32 mouse cellular contexts compared by ENCODE assay signal in the genomic region with DNA sequence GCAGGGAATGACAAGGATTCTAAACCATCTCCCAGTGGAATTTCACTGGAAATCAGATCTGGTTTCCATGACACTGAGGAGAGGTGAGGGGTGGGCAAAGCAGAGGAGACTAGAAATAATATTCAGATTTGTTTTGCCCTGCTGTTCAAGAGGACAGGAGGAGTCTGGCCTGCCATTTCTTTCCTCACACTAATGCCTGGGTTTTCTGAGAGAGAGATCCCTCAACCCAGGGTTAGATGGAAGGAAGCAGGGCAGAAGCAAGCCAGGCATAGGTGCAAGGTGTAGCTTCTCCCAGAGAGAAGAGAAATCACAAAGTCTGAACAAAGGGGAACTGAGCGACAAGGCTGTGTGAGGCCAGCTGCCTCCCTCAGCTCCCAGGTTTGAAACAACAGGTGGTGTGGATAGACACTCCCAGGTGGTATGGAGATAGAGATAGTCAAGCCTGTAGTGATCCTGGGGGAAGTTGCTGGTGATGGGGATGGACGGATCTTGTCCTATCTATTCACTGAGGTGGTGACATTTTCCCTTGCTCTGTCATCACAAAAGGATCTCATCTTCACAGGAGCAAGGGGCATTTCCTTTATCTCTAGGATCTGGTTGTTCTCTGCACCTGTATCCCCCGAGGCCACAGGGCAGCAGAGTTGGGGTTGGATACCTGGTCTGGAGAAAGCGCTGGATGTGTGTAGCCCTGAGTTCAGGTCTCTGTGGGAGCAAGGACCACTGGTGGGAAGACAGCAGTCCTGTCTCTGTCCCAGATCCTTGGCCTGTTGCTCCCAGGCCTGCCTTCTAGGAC. TPM values are rescaled to one million over a fixed set of nuclear protein-coding genes. Genes with fewer than 3 reads are reported as not detected.
"Had no signal": no experiment of that assay in that cellular context is flagged by ENCODE, and none has a peak within 500 bp of the region (broad histone marks: within the 10 kb centered on the region; RNA-seq: fewer than 3 reads in every experiment).

No protein-coding gene starts in this region.

- H3K27me3 ChIP-seq: intestine, embryonic 15.5 days; liver, embryonic 13.5 days; midbrain, embryonic 12.5 days; neural tube, embryonic 12.5 days; neural tube, embryonic 15.5 days had no signal

- H3K4me3 ChIP-seq: intestine, embryonic 15.5 days; layer of hippocampus, adult 2 months; left cerebral cortex, adult 2 months; liver, embryonic 13.5 days; midbrain, embryonic 12.5 days; neural tube, embryonic 12.5 days; neural tube, embryonic 15.5 days had no signal

- H3K4me1 ChIP-seq: intestine, embryonic 15.5 days; liver, embryonic 13.5 days; midbrain, embryonic 12.5 days; neural tube, embryonic 12.5 days; neural tube, embryonic 15.5 days had no signal

- H3K27ac ChIP-seq: intestine, embryonic 15.5 days; layer of hippocampus, adult 2 months; left cerebral cortex, adult 2 months; liver, embryonic 13.5 days; midbrain, embryonic 12.5 days; neural tube, embryonic 12.5 days; neural tube, embryonic 15.5 days had no signal

- ATAC-seq: intestine, embryonic 15.5 days had no signal

- H3K9me3 ChIP-seq: intestine, embryonic 15.5 days; liver, embryonic 13.5 days; midbrain, embryonic 12.5 days; neural tube, embryonic 12.5 days; neural tube, embryonic 15.5 days had no signal

- H3K9ac ChIP-seq: intestine, embryonic 15.5 days; liver, embryonic 13.5 days; midbrain, embryonic 12.5 days; neural tube, embryonic 12.5 days; neural tube, embryonic 15.5 days had no signal

- DNase-seq: kidney, adult 18-20 months; kidney, adult 9 months; kidney, postnatal 25 days; layer of hippocampus, adult 9-11 months; layer of hippocampus, postnatal 36 days; liver, embryonic 13.5 days; lung, adult 2 months; lung, postnatal 14 days; lung, postnatal 4 days; right cerebral cortex, adult 18-20 months; right cerebral cortex, postnatal 14 days; right cerebral cortex, postnatal 4 days; spleen, adult 18-20 months had no signal

- H3K36me3 ChIP-seq: intestine, embryonic 15.5 days; liver, embryonic 13.5 days; midbrain, embryonic 12.5 days; neural tube, embryonic 12.5 days; neural tube, embryonic 15.5 days had no signal

- H3K4me2 ChIP-seq: intestine, embryonic 15.5 days; liver, embryonic 13.5 days; midbrain, embryonic 12.5 days; neural tube, embryonic 12.5 days; neural tube, embryonic 15.5 days had no signal

RNA-seq across cellular contexts. Expression of gene Fam240a, which starts 8.6 kb away (rescaled TPM):
- total RNA-seq: layer of hippocampus, adult 2 months; layer of hippocampus, postnatal 36 days; left cerebral cortex, adult 2 months; left cerebral cortex, postnatal 10 days; left cerebral cortex, postnatal 36 days; liver, adult 2 months; megakaryocyte progenitor cell, adult 5-6 weeks; megakaryocyte-erythroid progenitor cell, adult 5-6 weeks had no signal
- polyA plus RNA-seq: intestine, embryonic 15.5 days; kidney, embryonic 16.5 days; large intestine, adult 2 months; limb, embryonic 11.5 days; limb, embryonic 14.5 days; liver, adult 2 months; liver, embryonic 13.5 days; liver, embryonic 16.5 days; lung, adult 2 months; lung, embryonic 16.5 days; midbrain, embryonic 12.5 days; neural tube, embryonic 12.5 days; neural tube, embryonic 15.5 days; stomach, embryonic 16.5 days; testis, adult 2 months had no signal

RNA-seq across cellular contexts. Expression of gene Tmie, which starts 28.1 kb away (rescaled TPM):
- total RNA-seq: megakaryocyte progenitor cell, adult 5-6 weeks; megakaryocyte-erythroid progenitor cell, adult 5-6 weeks had no signal

RNA-seq across cellular contexts. Expression of gene Tdgf1, which starts 37.9 kb away (rescaled TPM):
- total RNA-seq: liver, adult 2 months; megakaryocyte progenitor cell, adult 5-6 weeks; megakaryocyte-erythroid progenitor cell, adult 5-6 weeks had no signal
- polyA plus RNA-seq: intestine, embryonic 15.5 days; kidney, embryonic 16.5 days; large intestine, adult 2 months; limb, embryonic 11.5 days; liver, adult 2 months; liver, embryonic 13.5 days; liver, embryonic 16.5 days; lung, embryonic 16.5 days; midbrain, embryonic 12.5 days; neural tube, embryonic 12.5 days; stomach, embryonic 16.5 days had no signal

RNA-seq across cellular contexts. Expression of gene Lrrc2, which starts 43.3 kb away (rescaled TPM):
- polyA plus RNA-seq: liver, adult 2 months; midbrain, embryonic 12.5 days had no signal
